Mouse (Mus musculus) embryonic fibroblast, embryonic 13.5 days (primary cell): ENCODE data around the gene Sp6.

Experiments
- CTCF ChIP-seq: IDR thresholded peaks from 2 replicates; pipeline ENCODE4 v1.5.1; 2011; ENCODE audit warnings: mild to moderate bottlenecking, control low read depth, low read length, moderate library complexity, borderline replicate concordance; ENCODE audit not compliant: insufficient read depth
- POLR2A ChIP-seq: IDR thresholded peaks from 2 replicates; pipeline ENCODE4 v1.6.1; 2011; ENCODE audit warnings: low read depth, mild to moderate bottlenecking, control low read depth, low read length, moderate library complexity

DNA sequence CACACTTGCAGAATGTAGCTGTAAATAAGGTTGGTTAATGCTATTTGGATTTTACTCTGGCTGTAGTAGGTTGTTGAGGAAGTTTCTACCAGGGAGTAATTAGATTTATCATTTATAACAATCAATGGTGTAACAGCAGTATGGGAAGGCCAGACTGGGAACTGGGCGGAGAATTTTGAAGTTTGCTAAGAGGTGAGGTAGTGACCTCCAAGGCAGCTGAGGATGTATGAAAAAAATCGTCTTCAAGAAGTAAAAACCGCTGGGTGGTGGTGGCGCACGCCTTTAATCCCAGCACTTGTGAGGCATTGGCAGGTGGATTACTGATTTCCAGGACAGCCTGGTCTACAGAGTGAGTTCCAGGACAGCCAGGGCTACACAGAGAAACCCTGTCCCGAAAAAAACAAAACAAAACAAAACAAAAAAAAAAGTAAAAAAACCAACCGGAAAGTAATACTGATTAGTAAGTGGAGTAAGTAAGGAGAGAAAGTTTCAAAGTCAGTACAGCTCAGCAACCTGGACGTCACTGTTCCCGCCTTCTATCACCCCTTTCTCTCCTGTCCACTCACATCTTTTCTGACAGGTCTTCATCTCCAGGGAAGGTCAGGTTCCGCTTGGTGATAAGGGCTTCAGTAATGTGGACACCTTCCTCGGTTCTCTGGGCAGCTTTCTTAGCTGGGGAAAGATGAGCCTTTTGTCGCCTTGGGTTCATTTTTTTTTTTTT, 27.3 kb downstream of the Sp6 start:
- no peak for TF ChIP-seq POLR2A
- TF ChIP-seq CTCF: no peak
